Mouse (Mus musculus) MEL (cell line): ENCODE results near the gene Sbsn. TPM values are rescaled to one million over a fixed set of nuclear protein-coding genes. Genes with fewer than 3 reads are reported as not detected.

Experiments
- DNase-seq: peaks from one replicate; pipeline ENCODE4 v3.0.0; 2011; ENCODE audit warnings: low read depth, low spot score
- H3K27ac ChIP-seq: 2 replicates; pipeline ENCODE4 v1.5.1; 2012; ENCODE audit warnings: low read depth, mild to moderate bottlenecking, control low read depth, low read length, moderate library complexity; ENCODE audit not compliant: control insufficient read depth
- H3K27me3 ChIP-seq, 2 experiments: fragments of 150-350 bp in 1 of 2; sonication (generic) in 1 of 2; 2 replicates each; pipeline ENCODE4 v1.6.1; 2012; ENCODE audit warnings: low read length in 2 of 2, mild to moderate bottlenecking in 2 of 2, improper control_type of control experiment in 1 of 2, moderate library complexity in 1 of 2; ENCODE audit not compliant: insufficient read depth in 2 of 2, control insufficient read depth in 1 of 2
- H3K36me3 ChIP-seq, 2 experiments: 2 replicates each; pipeline ENCODE4 v1.6.1; 2012 to 2014; ENCODE audit warnings: low read length in 2 of 2, improper control_type of control experiment in 1 of 2, inconsistent platforms in 1 of 2, mild to moderate bottlenecking in 1 of 2; ENCODE audit not compliant: insufficient read depth in 2 of 2, control insufficient read depth in 1 of 2
- H3K4me1 ChIP-seq, 2 experiments: fragments of 150-350 bp in 1 of 2; sonication (generic) in 1 of 2; 2 replicates each; pipeline ENCODE4 v1.6.1; 2012; ENCODE audit warnings: low read length in 2 of 2, improper control_type of control experiment in 1 of 2, mild to moderate bottlenecking in 1 of 2; ENCODE audit not compliant: insufficient read depth in 2 of 2, control insufficient read depth in 1 of 2
- H3K4me3 ChIP-seq, 2 experiments: fragments of 150-350 bp in 1 of 2; sonication (generic) in 1 of 2; 2 replicates each; pipeline ENCODE4 v1.5.1; 2012; ENCODE audit warnings: low read depth in 2 of 2, low read length in 2 of 2, mild to moderate bottlenecking in 2 of 2, moderate library complexity in 2 of 2, control low read depth in 1 of 2, improper control_type of control experiment in 1 of 2; ENCODE audit not compliant: control insufficient read depth in 1 of 2, insufficient read depth in 1 of 2
- H3K79me2 ChIP-seq: 2 replicates; pipeline ENCODE4 v1.6.1; 2012; ENCODE audit warnings: mild to moderate bottlenecking, low read length, moderate library complexity; ENCODE audit not compliant: control insufficient read depth, poor library complexity, insufficient read depth
- H3K9ac ChIP-seq: 2 replicates; pipeline ENCODE4 v1.6.1; 2012; ENCODE audit warnings: low read depth, mild to moderate bottlenecking, control low read depth, low read length, moderate library complexity; ENCODE audit not compliant: control insufficient read depth, poor library complexity, severe bottlenecking
- H3K9me3 ChIP-seq: fragments of 150-350 bp; sonication (generic); replicated peaks from 2 replicates; pipeline ENCODE4 v1.6.1; 2012; ENCODE audit warnings: mild to moderate bottlenecking, low read length, improper control_type of control experiment, moderate library complexity; ENCODE audit not compliant: insufficient read depth
- CHD1 ChIP-seq: IDR thresholded peaks from 2 replicates; pipeline ENCODE4 v1.6.1; 2012; ENCODE audit warnings: low read depth, mild to moderate bottlenecking, inconsistent platforms, low read length, improper control_type of control experiment
- CTCF ChIP-seq, 3 experiments: IDR thresholded peaks in 2 of 3; conservative IDR thresholded peaks in 1 of 3; 2 replicates each; pipeline ENCODE4 v1.5.1; 2011 to 2012; ENCODE audit warnings: low read length in 3 of 3, low read depth in 2 of 3, mild to moderate bottlenecking in 2 of 3, improper control_type of control experiment in 1 of 3, inconsistent platforms in 1 of 3, mixed read lengths in 1 of 3, moderate library complexity in 1 of 3; ENCODE audit not compliant: control insufficient read depth in 1 of 3, insufficient read depth in 1 of 3, poor library complexity in 1 of 3, severe bottlenecking in 1 of 3
- E2F4 ChIP-seq: IDR thresholded peaks from 2 replicates; pipeline ENCODE4 v1.6.1; 2011; ENCODE audit warnings: low read depth, low read length, improper control_type of control experiment, borderline replicate concordance
- ELF1 ChIP-seq: IDR thresholded peaks from 2 replicates; pipeline ENCODE4 v1.6.1; 2014; ENCODE audit warnings: low read depth, mild to moderate bottlenecking, inconsistent platforms, low read length, improper control_type of control experiment, moderate library complexity
- EP300 ChIP-seq, 2 experiments: IDR thresholded peaks; 2 replicates each; pipeline ENCODE4 v1.6.1; 2011; ENCODE audit warnings: improper control_type of control experiment in 2 of 2, low read length in 2 of 2, low read depth in 1 of 2, mild to moderate bottlenecking in 1 of 2
- GABPA ChIP-seq: IDR thresholded peaks from 2 replicates; pipeline ENCODE4 v1.6.1; 2012; ENCODE audit warnings: low read depth, mild to moderate bottlenecking, inconsistent platforms, low read length, improper control_type of control experiment, moderate library complexity
- HCFC1 ChIP-seq: IDR thresholded peaks from 2 replicates; pipeline ENCODE4 v1.6.1; 2012; ENCODE audit warnings: low read depth, mild to moderate bottlenecking, inconsistent platforms, low read length, improper control_type of control experiment, moderate library complexity
- JUND ChIP-seq: IDR thresholded peaks from 2 replicates; pipeline ENCODE4 v1.6.1; 2011; ENCODE audit warnings: low read depth, mild to moderate bottlenecking, improper control_type of control experiment, low read length
- KAT2A ChIP-seq: conservative IDR thresholded peaks from 2 replicates; pipeline ENCODE4 v1.6.1; 2012; ENCODE audit warnings: low read depth, low read length, improper control_type of control experiment, inconsistent platforms
- MAFK ChIP-seq: IDR thresholded peaks from 2 replicates; pipeline ENCODE4 v1.6.1; 2011; ENCODE audit warnings: low read depth, mild to moderate bottlenecking, low read length, improper control_type of control experiment, borderline replicate concordance
- MAX ChIP-seq: IDR thresholded peaks from 2 replicates; pipeline ENCODE4 v1.6.1; 2011; ENCODE audit warnings: low read length, improper control_type of control experiment
- MEF2A ChIP-seq: IDR thresholded peaks from 2 replicates; pipeline ENCODE4 v1.6.1; 2014; ENCODE audit warnings: low read depth, mild to moderate bottlenecking, inconsistent platforms, low read length, improper control_type of control experiment; ENCODE audit not compliant: poor library complexity, insufficient replicate concordance, severe bottlenecking; ENCODE audit errors: extremely low read depth
- MYB ChIP-seq: IDR thresholded peaks from 2 replicates; pipeline ENCODE4 v1.6.1; 2011; ENCODE audit warnings: mild to moderate bottlenecking, low read depth, low read length, improper control_type of control experiment
- MYC ChIP-seq: IDR thresholded peaks from 2 replicates; pipeline ENCODE4 v1.6.1; 2011; ENCODE audit warnings: low read depth, mild to moderate bottlenecking, low read length, improper control_type of control experiment, moderate library complexity
- POLR2A ChIP-seq, 2 experiments: IDR thresholded peaks; 2 replicates each; pipeline ENCODE4 v1.6.1; 2011 to 2012; ENCODE audit warnings: low read length in 2 of 2, mild to moderate bottlenecking in 2 of 2, control low read depth in 1 of 2, improper control_type of control experiment in 1 of 2, low read depth in 1 of 2, moderate library complexity in 1 of 2; ENCODE audit not compliant: control insufficient read depth in 1 of 2, insufficient read depth in 1 of 2, poor library complexity in 1 of 2
- POLR2AphosphoS2 ChIP-seq: IDR thresholded peaks from 2 replicates; pipeline ENCODE4 v1.6.1; 2011; ENCODE audit warnings: low read length, improper control_type of control experiment
- RCOR1 ChIP-seq: IDR thresholded peaks from 2 replicates; pipeline ENCODE4 v1.6.1; 2012; ENCODE audit warnings: low read depth, mild to moderate bottlenecking, inconsistent platforms, low read length, improper control_type of control experiment
- TAL1 ChIP-seq: IDR thresholded peaks from 2 replicates; pipeline ENCODE4 v1.6.1; 2012; ENCODE audit warnings: mild to moderate bottlenecking, inconsistent platforms, low read length, moderate library complexity, mixed read lengths
- TBP ChIP-seq: IDR thresholded peaks from 2 replicates; pipeline ENCODE4 v1.8.0; 2011; ENCODE audit warnings: low read depth, low read length, improper control_type of control experiment
- UBTF ChIP-seq: IDR thresholded peaks from 2 replicates; pipeline ENCODE4 v1.6.1; 2012; ENCODE audit warnings: low read depth, mild to moderate bottlenecking, inconsistent platforms, low read length, improper control_type of control experiment, moderate library complexity, borderline replicate concordance; ENCODE audit not compliant: insufficient read depth
- USF2 ChIP-seq, 2 experiments: IDR thresholded peaks; 2 replicates each; pipeline ENCODE4 v1.6.1; 2011 to 2012; ENCODE audit warnings: improper control_type of control experiment in 2 of 2, low read length in 2 of 2, borderline replicate concordance in 1 of 2, inconsistent platforms in 1 of 2, low read depth in 1 of 2, mild to moderate bottlenecking in 1 of 2; ENCODE audit not compliant: insufficient read depth in 1 of 2
- ZC3H11A ChIP-seq: IDR thresholded peaks from 2 replicates; pipeline ENCODE4 v1.6.1; 2012; ENCODE audit warnings: low read depth, mild to moderate bottlenecking, inconsistent platforms, low read length, improper control_type of control experiment
- ZNF384 ChIP-seq: IDR thresholded peaks from 2 replicates; pipeline ENCODE4 v1.6.1; 2012; ENCODE audit warnings: low read depth, mild to moderate bottlenecking, inconsistent platforms, low read length, improper control_type of control experiment
- polyA plus RNA-seq, 2 experiments: library from polyadenylated mRNA; stranded (reverse) in 1 of 2; unstranded in 1 of 2; fragments of >175 nt in 1 of 2; fragments of >200 nt in 1 of 2; gene quantifications; 2 replicates each; pipeline versions ENCODE4 v1.2.1 to v1.2.4; 2012; ENCODE audit warnings: low replicate concordance in 2 of 2, low read depth in 1 of 2; ENCODE audit not compliant: insufficient read length in 2 of 2, insufficient read depth in 1 of 2, missing spikeins in 1 of 2
- total RNA-seq: library from RNA; depleted of rRNA; stranded (reverse); fragments of 300-350 nt; gene quantifications from 2 replicates; pipeline ENCODE4 v1.2.3, GENCODE M21; 2012

The Sbsn gene
- total and polyA plus RNA-seq, 3 experiments = 0.17 to 1.2 TPM; not detected in 1

DNA sequence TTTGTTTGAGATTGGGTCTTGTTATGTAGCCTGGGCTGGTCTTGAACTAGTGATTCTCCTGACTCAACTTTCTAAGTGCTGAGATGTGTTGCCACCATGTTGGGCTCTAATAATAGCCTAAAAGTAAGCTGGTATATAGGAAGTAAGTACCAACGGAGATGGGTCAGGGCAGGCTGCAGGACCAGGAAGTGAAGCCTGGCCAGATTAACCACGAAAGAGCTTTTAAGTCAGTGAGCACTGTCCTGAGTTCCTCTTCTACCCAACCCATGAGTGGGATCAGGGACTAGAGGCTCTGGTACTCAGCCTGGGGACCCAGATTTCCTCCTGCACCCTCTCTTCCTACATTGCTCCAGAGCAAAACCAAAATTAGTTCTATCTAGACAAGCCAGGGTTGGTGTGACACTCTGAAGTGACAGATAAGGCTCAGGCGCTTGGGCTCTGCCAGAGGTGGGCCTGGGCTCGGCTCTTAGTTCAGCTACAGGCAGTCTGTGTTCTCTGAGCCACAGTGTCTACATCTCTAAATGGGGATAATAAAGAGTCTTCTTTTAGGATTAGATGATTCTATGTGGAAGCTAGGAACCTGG is 10.6 kb downstream of the Sbsn start (continued):
- TF ChIP-seq ELF1 = 0 out of 2 replicates have a peak, but pooled peaks have one; percentile 30
- TF ChIP-seq MAX = no peak
- TF ChIP-seq TBP = peak; percentile 85

- Histone ChIP-seq H3K9ac (no peak within 1 kb of the TSS), H3K4me3 (no peak within 1 kb of the TSS), H3K4me1 (no peaks in the 10 kb centered on the region; a peak in 1 of 4 replicates), H3K27ac (no peak within 1 kb of the TSS), H3K36me3 (no peaks in the 10 kb centered on the region), H3K9me3 (no peaks in the 10 kb centered on the region), H3K79me2 (no peaks in the 10 kb centered on the region), H3K27me3 (peaks cover 0 to 4% of the 10 kb centered on the region in 2 experiments; a peak in 1 of 4 replicates)
- TF ChIP-seq ZC3H11A (no peak), MYC (no peak), ELF1 (no peak), RCOR1 (no peak)
- DNase-seq = no peak
These were observed 12.2 kb downstream of the Sbsn start, which contains the start of gene Dmkn for GRCm38 (mm10) chr7:30763456-30763855. Dmkn (plus strand) TSS chr7:30763756.

DNA sequence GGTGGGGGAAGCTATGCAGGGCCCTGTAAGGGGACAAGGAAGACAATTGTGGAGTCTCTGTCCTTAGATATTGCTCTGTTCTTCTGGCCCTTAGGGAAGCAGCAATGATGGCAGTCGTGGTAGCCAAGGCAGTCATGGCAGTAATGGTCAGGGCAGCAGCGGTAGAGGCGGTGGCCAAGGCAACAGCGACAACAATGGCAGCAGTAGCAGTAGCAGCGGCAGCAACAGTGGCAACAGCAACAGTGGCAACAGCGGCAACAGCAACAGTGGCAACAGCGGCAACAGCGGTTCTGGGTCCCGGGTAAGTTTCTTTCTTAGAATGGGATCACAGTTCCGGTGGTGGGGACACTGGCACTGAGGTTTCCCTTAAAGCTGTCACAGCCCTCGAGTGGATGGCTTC is 13.9 kb downstream of the Sbsn start:
- no peak overlapping the region for H3K4me3 ChIP-seq
- H3K36me3 ChIP-seq = no peaks in the 10 kb centered on the region
- no peaks in the 10 kb centered on the region for H3K9me3 ChIP-seq
- TF ChIP-seq TBP = no peak
- TF ChIP-seq KAT2A = no peak
- TF ChIP-seq CHD1 = no peak
- TF ChIP-seq USF2 (IDR thresholded peaks at IDR 0.05; ENCODE audit: borderline replicate concordance in 1 of 2, insufficient read depth in 1 of 2, low read depth in 1 of 2, low read length in 2 of 2) = no peak
- no peak for TF ChIP-seq JUND
- no peak for TF ChIP-seq E2F4
- TF ChIP-seq GABPA = no peak
- no peak for TF ChIP-seq EP300 (IDR thresholded peaks at IDR 0.05; ENCODE audit: low read depth in 1 of 2, low read length in 2 of 2)
- TF ChIP-seq CTCF (IDR thresholded peaks at IDR 0.05 in 2 of 3, conservative IDR thresholded peaks at IDR 0.05 in 1 of 3; ENCODE audit: control insufficient read depth in 1 of 3, insufficient read depth in 1 of 3, low read depth in 2 of 3, low read length in 3 of 3, poor library complexity in 1 of 3, severe bottlenecking in 1 of 3) = no peak
- TF ChIP-seq UBTF = no peak
- TF ChIP-seq HCFC1 = no peak
- no peak for TF ChIP-seq POLR2A (IDR thresholded peaks at IDR 0.05; ENCODE audit: control insufficient read depth in 1 of 2, insufficient read depth in 1 of 2, low read depth in 1 of 2, low read length in 2 of 2, poor library complexity in 1 of 2)
- TF ChIP-seq ZC3H11A = no peak
- TF ChIP-seq RCOR1 = no peak
- TF ChIP-seq TAL1 = no peak
- no peak for TF ChIP-seq MYB
- TF ChIP-seq ZNF384 = no peak
- TF ChIP-seq MEF2A = no peak
- TF ChIP-seq MAFK = no peak
- no peak for TF ChIP-seq POLR2AphosphoS2
- TF ChIP-seq, all 39 proteins: peak for 0
- no peaks in the 10 kb centered on the region; a peak in 1 of 4 replicates for H3K4me1 ChIP-seq
- H3K27ac ChIP-seq = no peak overlapping the region
- no peak overlapping the region for H3K9ac ChIP-seq
- peaks cover 5 to 11% of the 10 kb centered on the region in 2 experiments for H3K27me3 ChIP-seq
- no peaks in the 10 kb centered on the region for H3K79me2 ChIP-seq
- no peak for DNase-seq
